Mouse (Mus musculus) urinary bladder, postnatal 25 days (tissue): ENCODE results near the gene Hist2h4.
A peak's percentile ranks its signal among the peaks of the same experiment; 100 is the strongest.
"Not testable (repeated sequence)": the region's sequence is repeated elsewhere in the genome, so short reads cannot be mapped to it uniquely, and the experiment has no call there.

Source experiments
- DNase-seq: peaks from one replicate; pipeline ENCODE4 v3.0.0; 2022; ENCODE audit warnings: low spot score

Hist2h4 gene

GRCm38 (mm10) chr3:96262979-96263550 lies at the start of gene Hist2h4:
TSS of gene Hist2h4 (minus strand) at chr3:96263311.
- DNase-seq, result peak; percentile 94

GRCm38 (mm10) chr3:96312341-96313098 lies 49.4 kb upstream of the Hist2h4 start:
- no peak for DNase-seq

- no peak for DNase-seq
Observed at GRCm38 (mm10) chr3:96309441-96309840, 46.3 kb upstream of the Hist2h4 start.

- no peak for DNase-seq
Observed at GRCm38 (mm10) chr3:96306506-96306905, 43.4 kb upstream of the Hist2h4 start.

- no peak for DNase-seq
Observed at GRCm38 (mm10) chr3:96302076-96302475, 39.0 kb upstream of the Hist2h4 start.

GRCm38 (mm10) chr3:96300706-96301529 lies 37.8 kb upstream of the Hist2h4 start:
- no peak for DNase-seq

GRCm38 (mm10) chr3:96299562-96299961 lies 36.5 kb upstream of the Hist2h4 start:
- no peak for DNase-seq

GRCm38 (mm10) chr3:96298360-96298759 lies 35.2 kb upstream of the Hist2h4 start:
- no peak for DNase-seq

GRCm38 (mm10) chr3:96293787-96294186 lies 30.7 kb upstream of the Hist2h4 start, which contains the start of gene Fcgr1:
TSS of gene Fcgr1 (minus strand) at chr3:96293969.
- DNase-seq, result no peak

- DNase-seq, result no peak
Observed at GRCm38 (mm10) chr3:96293368-96293767, 30.3 kb upstream of the Hist2h4 start.

GRCm38 (mm10) chr3:96292641-96293040 lies 29.5 kb upstream of the Hist2h4 start:
- DNase-seq, result no peak

GRCm38 (mm10) chr3:96290727-96291126 lies 27.6 kb upstream of the Hist2h4 start:
- DNase-seq, result not testable (repeated sequence)

GRCm38 (mm10) chr3:96289201-96289600 lies 26.1 kb upstream of the Hist2h4 start:
- DNase-seq, result no peak

GRCm38 (mm10) chr3:96287334-96287733 lies 24.2 kb upstream of the Hist2h4 start:
- DNase-seq, result not testable (repeated sequence)

GRCm38 (mm10) chr3:96284457-96284856 lies 21.3 kb upstream of the Hist2h4 start:
- DNase-seq, result no peak

GRCm38 (mm10) chr3:96280660-96281059 lies 17.5 kb upstream of the Hist2h4 start:
- no peak for DNase-seq

GRCm38 (mm10) chr3:96277800-96278624 lies 14.9 kb upstream of the Hist2h4 start:
- DNase-seq, result peak; percentile 85

GRCm38 (mm10) chr3:96277428-96277799 lies 14.3 kb upstream of the Hist2h4 start:
- peak; percentile 30 for DNase-seq

GRCm38 (mm10) chr3:96273591-96274465 lies 10.7 kb upstream of the Hist2h4 start:
- no peak for DNase-seq

- DNase-seq, result peak; percentile 63
Observed at GRCm38 (mm10) chr3:96269511-96270474, 6.7 kb upstream of the Hist2h4 start, which contains the start of gene Hist2h2bb. TSS of gene Hist2h2bb (plus strand) at chr3:96269752.
